Mouse (Mus musculus): ENCODE measurements around the gene Sgce.
"Not testable (repeated sequence)": the region's sequence is repeated elsewhere in the genome, so short reads cannot be mapped to it uniquely, and the experiment has no call there.

Gene Sgce

DNA sequence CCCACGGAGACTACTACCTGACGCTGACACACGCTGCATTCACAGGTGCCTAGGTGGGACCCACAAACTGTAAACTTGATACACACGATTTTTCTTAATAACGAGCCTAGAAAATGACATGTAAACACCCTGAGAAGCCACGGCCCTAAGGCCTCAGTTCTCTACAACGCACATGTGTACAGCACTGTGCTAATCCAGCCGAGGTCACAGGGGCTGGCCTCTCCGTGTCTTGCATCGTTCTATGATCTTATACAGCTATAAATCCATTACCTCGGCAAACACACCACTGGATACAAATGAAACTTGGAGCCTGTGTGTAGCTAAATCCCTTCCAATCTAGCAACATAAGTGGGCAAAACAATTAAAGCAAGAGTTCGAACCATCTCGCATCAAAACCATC, 24.3 kb downstream of the Sgce start:
- no peak for DNase-seq

DNA sequence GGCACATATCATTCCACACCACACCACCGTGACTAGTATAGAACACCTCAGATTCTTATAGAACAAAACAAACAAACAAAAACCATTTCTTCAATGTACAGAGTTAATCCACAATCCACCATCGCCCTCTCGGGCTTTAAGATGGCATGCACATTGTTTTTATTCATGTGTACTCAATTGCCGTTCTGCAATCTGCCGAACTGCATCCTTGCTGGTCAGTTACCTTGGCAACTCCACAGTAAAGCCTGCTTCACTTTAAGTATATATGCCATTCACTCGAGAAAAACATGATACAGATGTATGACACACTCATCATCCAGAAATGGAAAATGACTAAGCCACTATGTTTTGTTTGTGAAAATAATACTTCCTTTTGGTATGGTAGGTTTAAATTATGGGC, 24.9 kb downstream of the Sgce start:
- no peak for DNase-seq

- no peak for DNase-seq
Measured at GRCm38 (mm10) chr6:4717344-4717743, 29.7 kb downstream of the Sgce start.

- DNase-seq, result no peak
Measured at GRCm38 (mm10) chr6:4716171-4716570, 30.8 kb downstream of the Sgce start.

DNA sequence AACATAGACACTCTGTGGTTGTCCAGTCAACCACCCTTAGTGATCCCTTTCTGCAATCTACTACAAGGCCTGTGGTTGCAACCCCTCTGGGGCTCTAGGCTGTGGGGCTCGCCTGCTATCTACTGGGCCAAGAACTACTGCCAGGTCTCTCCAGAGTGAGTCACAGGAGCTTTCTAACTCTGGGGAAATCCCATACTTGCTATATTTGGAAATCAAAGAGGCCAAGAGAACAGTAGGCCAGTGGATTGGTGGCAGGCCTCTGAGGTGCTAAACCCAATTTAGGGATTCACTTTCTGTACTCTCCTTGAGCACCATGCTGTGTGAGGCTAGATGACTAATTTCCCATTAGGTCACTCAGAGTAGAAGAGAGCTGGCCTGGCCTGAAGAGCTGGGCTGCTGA, 38.0 kb downstream of the Sgce start:
- DNase-seq, result no peak

- DNase-seq, result no peak
Measured at GRCm38 (mm10) chr6:4706415-4706814, 40.6 kb downstream of the Sgce start.

GRCm38 (mm10) chr6:4703908-4704307, 43.1 kb downstream of the Sgce start:
- no peak for DNase-seq

GRCm38 (mm10) chr6:4701641-4702040, 45.4 kb downstream of the Sgce start:
- DNase-seq, result no peak

DNA sequence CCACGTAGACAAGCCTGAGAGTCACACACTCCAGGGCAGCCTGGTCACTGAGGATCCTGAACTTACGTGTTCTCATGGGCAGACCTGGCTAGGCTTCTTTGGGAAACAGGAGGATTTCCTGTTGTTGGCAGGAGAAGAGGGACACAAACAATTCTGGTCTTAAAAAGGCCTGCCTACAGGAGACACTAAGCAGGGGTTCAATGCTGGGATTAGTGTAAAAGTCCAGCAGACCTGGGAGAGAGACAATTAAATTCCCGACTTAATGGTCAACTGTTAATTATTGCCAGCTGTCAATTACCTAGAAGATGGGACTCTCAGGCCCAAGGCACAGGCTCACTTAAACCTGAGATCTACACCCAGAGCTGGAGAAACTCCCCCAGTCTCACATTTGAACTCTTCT, 51.2 kb downstream of the Sgce start:
- DNase-seq, result no peak

DNA sequence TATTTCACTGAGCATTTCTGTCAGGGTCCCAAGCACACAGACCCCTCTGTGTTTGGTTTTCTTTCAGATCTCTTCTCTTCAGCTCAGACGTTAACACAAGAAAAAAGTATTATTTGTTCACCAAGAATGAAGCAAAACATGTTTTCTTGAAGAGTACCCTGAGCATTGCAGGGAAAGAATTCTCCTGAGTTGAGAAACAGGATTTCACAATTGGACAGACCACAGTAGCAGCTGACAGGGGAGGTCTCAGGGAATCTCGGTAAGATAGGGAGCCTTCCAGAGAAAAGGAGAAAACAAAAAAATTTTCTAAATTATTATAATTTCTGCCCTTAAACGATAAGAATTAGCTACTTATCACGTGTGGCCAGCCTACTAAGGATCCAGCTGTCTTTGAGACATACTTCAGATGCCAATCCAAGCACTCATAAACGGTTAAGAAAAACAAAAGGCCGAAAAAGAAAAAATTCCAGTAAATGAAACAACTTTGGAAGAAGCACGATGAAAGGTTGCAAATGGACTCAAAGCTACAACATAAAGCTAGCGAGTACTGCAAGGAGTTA, 52.3 kb downstream of the Sgce start:
- DNase-seq, result no peak

DNA sequence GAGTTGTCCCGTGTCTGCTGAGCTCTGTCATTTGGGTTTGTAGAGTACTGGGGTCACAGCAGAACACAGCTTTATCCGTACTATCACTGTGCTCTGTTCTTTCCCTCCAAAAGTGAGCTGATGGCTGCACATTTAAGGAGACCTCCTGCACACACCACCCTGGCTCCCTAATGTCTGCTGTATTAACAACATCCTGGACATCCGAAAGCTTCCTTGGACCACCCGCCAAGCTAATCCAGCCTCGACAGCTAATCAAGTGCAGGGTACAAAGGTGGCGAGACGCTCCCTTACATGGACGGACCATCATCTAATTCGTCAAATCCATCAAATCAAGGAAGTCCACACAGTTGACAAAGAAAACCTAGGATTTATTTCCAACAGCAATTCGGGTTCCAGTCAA, 53.5 kb downstream of the Sgce start:
- DNase-seq, result no peak

DNA sequence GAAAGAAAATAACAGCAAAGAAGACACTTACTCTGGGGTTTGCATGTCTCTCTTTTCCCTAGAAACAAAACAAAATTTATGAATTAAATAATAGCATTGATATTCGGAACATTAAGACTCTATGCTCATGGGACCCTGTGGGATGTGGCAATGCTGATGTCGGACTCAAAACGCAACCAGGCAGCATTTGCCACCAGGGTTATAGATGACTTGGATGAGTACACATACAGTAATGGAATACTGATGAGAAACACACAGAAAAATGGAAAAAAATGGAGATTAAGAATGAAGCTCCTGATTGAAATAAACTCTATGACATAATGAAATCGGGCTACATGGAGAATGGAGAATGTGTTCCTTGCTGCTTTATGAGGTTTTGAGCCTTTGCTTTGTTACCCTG, 56.6 kb downstream of the Sgce start:
- no peak for DNase-seq

- DNase-seq, result no peak
Measured at GRCm38 (mm10) chr6:4684706-4685340, 62.2 kb downstream of the Sgce start.

DNA sequence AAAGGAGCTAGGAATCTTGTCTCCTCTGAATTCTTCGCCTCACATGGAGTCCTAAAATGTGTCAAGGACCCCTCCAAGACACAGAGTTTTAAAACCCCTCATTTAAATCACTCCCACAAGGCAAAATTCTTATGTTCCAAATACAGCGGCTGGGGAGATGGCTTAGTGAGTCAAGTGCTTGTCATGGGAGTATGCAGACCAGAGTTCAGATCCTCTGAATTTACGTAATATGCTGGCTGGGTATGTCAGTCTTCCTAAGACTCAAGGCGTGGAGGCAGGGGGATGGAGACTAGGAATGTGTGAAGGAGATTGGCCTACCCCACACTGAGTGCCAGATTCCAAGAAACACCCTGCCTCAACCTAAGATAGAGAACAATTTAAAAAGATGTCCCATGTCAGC, 66.4 kb downstream of the Sgce start:
- DNase-seq, result no peak

GRCm38 (mm10) chr6:4679981-4680380, 67.0 kb downstream of the Sgce start:
- no peak for DNase-seq

DNA sequence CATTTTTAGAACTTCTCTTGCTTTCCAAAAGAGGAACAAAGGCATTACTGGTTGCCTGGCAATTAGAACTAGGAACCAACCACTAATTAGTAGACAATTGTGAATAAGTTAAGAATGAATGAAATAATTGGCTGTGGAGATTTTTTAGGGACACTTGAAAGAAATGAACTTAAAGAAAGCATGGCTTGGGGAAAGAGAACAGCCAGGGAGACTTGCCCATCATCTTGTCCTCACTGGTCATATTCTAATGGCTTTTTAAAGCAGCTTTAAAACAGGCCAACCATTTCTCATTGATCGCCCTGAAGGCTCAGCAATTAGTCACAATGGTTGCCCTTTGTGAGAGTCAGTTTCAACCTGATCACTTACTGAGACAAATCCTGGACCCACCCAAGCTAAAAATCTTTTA, 69.6 kb downstream of the Sgce start:
- no peak for DNase-seq

GRCm38 (mm10) chr6:4665154-4665553, 81.9 kb downstream of the Sgce start:
- DNase-seq, result no peak

DNA sequence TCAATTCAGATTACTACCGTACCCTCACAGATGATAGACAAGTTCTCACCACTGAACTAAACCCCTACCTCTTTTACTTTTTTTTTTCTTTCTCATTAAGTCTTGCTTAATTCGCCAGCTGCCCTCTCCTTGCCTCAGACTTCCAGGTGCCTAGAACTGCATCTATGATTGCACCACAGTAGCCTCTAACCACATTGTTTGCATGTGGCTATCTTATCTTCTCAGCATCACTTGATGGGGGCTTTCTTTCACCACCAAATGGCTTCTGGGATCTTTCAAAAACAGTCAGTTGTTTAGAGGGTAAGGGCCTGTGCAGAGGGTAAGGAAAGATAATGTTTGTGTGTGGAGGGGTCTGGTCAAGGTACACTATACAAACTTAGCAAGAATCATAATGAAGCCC, 82.7 kb downstream of the Sgce start:
- no peak for DNase-seq

DNA sequence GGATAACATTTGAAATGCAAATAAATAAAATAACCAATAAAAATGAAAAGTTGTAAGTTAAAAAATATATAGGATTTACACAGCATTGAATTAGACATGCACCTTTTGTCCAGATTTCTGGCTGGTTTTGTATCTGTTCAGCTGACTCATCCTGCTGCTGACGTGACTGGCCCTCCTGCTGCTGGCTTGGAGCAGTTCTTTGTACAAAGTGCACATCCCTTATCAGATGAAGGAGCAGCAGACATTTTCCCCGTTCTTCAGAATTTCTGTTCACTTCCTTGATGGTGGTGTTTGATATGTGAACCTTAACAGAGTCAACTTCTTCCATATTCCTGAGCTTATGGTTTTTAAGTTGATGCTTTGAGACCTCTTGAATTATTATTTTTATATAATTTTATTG, 83.5 kb downstream of the Sgce start:
- no peak for DNase-seq

- no peak for DNase-seq
Measured at GRCm38 (mm10) chr6:4658861-4659260, 88.1 kb downstream of the Sgce start.

- DNase-seq, result no peak
Measured at GRCm38 (mm10) chr6:4655924-4656323, 91.1 kb downstream of the Sgce start.

DNA sequence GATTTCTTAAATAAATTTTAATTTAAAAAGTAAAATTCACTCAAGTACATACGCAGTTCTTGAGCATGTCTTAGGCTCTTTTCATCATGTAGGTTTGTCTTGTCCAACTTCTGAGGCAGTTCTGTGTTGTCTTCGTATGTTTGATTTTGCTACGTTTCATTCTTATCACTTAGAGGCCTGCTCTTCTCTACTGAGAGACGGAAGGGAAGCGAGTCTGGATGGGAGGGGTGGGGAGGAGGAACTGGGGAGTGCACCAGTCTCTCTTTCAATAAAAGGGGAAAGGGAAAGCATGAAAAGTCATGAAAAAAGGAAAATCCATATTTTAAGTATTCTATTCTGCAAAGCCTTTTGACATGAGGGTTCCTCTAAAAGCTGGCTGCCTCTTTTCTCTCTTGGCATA, 91.5 kb downstream of the Sgce start:
- no peak for DNase-seq

DNA sequence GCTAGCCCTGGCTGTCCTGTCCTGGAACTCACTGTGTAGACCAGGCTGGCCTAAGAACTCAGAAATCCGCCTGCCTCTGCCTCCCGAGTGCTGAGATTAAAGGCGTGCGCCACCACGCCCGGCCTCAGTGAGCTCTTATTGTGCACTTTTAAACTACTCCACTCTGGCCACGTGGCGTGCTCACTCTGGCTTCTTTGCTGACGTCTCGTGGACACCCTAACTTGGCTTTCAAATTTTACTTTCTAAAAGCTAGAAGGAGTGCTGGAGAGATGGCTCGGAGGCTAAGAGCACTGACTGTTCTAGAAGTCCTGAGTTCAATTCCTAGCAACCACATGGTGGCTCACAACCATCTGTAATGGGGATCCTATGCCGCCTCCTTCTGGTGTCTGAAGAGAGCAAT, 93.3 kb downstream of the Sgce start:
- DNase-seq, result not testable (repeated sequence)

DNA sequence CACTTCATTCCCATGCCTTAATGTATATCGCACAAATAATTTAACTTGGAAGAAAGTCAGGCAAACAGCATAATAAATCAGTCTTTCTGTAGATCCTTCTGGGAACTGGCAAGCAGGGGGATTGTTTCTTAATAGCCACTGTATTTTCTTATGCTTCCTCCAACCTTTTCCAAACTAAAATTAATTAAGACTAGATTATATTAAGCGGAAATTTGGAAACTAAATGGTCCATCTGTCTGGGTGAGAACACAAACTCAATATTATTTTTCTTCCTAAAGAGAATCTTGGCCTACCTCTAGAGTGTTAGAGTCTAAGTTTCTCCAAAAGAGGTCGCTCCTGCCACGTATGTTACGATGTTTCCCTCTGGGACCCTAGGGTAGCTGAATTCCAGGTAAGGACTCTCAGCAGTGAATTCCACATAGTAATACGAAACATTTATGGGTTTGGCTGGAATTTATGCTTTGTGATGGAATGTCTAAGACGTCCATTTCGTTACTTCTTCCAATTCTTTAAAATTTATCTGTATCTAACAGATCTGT, 94.3 kb downstream of the Sgce start:
- no peak for DNase-seq

DNA sequence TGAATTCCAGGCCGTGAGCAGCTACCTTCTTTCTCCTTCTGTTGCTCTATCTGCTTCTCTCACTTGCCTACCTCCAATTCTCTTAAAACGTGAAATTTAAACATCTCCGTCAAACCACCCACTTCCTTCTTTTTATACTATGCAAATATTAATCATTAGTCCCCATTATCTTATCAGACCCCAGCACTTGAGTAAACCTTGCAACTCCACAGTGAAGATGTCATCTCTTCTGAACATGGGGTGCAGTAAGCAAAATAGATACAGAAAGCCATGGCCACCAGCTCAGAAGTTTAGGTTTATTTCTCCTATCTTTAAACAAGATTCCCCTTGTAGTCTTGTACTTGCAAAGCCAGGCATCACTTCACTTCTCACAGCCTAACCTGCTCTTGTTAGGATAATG, 99.7 kb downstream of the Sgce start:
- no peak for DNase-seq
